Mouse (Mus musculus) cerebellum, postnatal 25 days (tissue): ENCODE results near the gene Slc30a7.

Experiments
- DNase-seq, 2 experiments: peaks; one replicate each; pipeline ENCODE4 v3.0.0; 2021; ENCODE audit warnings: mixed read lengths in 2 of 2

The Slc30a7 gene

DNA sequence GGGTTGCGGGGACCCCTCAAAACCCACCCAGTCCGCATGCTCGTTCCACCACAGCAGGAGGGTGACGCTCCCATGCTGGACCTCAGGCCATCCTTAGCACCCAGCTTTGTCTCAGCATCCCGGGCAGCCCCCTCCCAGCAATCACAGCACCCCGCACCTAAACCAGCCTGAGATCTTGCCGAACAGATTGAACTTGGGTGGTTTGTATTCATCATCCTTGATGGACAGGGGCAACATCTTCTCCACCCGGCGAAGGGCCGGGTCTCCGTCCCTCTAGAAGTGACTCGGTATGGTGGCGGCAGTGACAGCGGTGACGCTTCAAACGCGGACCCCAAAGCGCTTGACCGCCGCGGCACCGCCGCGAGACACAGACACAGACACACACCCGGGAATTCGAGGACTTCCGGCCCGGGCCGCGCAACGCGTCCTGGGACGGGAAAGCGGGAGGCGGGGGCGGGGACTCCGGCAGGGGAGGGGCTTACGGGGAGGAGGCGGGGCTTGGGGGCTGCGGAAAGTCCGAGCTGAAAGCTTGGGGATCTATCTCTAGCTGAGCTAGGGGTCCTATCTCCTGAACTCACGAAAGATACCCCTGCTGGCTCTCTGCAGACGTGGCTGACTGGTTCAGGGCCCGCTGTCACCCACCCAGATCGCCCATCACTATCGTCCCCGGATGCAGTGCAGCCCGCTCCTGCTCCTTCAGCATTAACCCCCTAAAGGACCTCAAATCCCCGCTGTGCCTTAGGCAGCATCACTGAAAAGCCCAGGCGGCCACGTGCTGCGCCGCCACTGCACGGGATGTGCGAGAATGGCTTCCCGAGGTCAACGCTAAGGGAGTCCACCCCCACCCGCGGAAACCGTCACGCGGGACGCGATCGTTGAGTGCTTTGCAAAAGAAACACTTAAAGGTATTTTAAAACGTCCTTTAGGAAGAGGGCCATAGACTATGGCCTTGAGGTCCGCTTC lies at the start of gene Slc30a7, which contains the start of gene Extl2:
Gene Slc30a7, minus strand, starts transcription at position 429 of the 963 bp plus-strand sequence.
Gene Extl2, plus strand, starts transcription at position 485 of the 963 bp plus-strand sequence.
- peak; percentile 88 to 93 for DNase-seq

DNA sequence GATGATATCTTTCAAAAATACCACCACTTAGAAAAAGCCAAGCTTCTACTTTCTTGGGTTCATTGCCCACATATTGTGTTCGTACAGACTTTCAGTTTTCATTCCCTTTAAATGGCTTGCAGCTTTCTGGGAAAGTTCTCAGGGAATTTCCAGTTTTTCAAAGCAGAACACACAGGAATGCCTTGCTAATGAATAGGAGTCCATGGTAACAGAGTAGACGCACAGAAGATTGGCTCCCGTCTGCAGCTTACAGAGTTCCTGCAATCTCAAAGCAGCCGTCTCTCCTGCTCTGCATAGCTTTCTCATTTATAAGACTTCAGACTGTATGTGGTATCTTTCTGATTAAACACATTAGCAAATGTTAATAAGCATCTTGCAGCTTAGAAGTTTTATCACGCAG lies 39.8 kb upstream of the Slc30a7 start:
- no peak for DNase-seq

DNA sequence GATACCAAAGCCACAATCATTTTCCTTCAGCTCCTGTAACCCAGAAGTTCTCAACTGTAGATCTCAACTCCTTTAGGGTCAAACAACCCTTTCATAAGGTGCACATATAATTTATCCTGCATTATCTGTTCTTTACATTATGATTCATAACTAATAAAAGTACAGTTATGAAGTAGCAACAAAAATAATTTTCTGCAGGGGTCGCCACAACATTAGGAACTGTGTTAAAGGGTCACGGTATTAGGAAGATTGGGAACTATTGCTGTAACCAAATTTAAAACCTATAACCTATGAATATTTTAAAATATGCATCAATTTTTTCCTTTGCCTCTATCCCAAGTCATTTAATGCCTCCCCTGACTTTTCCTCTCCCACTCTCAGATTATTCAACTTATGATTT lies 38.8 kb upstream of the Slc30a7 start:
- no peak for DNase-seq

DNA sequence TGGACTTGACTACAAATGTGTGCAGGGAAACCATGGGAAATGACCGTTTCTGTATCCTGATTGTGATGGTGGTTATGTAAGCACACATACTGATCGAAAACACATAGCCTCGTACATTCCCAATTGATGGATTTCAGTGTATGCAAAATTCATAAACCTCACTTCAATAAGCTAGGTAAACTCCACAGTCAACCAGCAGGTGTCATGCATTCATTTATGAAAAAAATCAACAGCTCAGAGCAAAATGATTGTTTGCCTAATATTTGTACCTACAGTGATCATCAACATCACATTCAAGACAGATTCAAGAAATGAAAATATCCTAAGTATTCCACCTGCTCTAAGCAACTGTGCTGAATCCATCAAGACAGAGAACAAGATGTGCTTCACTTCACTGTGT lies 33.6 kb upstream of the Slc30a7 start:
- no peak for DNase-seq

DNA sequence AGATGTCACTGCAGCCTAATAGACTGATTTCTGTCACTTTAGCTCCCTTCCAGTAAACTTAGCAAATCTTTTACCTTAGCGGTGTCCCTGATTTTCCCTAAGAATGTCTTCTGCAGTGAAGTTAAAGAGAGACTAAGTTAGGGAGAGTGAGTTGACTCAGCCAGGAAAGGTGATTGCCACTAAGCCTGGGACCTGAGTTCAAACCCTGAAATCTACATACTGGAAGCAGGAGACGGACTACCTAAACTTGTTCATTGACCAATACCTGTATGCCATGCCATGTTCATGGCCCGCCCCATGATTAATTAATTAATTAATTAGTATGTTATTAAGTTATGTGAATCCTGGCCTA lies 26.6 kb upstream of the Slc30a7 start:
- no peak for DNase-seq

DNA sequence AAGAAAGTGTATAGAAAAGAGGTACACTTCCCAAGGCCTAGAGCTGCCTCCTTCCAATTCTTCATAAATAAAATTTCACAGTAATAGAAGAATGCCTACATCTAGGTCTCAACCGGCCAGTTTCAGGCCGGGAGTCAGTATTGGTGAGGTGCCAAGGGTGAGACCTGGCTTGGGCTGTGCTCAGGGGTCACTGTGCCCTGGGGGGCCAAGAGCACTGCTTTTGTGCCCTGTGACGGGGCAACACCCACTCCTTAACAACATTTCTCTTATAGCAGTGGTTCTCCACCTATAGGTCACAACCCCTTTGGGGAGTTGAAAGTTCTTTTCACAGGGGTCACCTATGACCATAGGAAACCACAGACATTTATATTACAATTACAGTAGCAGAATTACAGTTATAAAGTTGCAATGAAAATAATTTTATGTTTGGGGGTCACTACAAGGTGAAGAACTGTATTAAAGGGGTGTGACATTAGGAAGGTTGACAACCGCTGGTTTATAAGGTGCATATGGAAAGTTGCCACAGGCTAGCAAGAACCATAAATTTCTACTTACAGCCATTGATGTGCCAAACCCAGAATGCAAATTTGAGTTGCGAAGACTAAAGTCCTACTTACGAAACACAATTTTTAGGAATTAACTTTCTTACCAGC lies 26.1 kb upstream of the Slc30a7 start:
- DNase-seq, result no peak

DNA sequence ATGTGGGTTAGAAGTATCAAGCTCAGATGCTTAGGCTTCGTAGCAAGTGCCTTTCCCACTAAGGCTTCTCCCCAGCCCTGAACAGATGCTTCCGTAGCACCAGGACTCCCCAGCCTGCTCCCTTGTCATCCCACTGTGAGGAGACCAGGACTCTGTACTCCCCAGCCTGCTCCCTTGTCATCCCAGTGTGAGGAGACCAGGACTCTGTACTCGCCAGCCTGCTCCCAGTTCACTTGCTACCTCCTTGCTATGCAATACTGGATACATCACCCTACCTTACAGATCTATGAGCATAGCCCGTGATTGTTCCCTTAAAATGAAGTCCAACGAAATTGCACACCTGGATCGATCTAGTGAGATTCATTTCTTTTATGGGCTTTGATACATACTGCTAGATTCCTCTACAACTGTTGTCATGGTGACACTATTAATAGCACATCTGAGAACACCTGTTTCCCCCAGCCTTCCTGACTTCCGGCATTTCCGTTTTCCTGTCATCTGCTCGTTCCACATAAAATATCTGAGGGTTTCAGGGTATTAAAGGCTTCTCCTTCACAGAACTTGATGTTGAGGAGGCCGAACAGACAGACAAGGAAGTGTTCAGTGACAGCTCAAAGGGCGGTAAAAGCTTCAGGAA lies 23.1 kb upstream of the Slc30a7 start:
- no peak for DNase-seq

DNA sequence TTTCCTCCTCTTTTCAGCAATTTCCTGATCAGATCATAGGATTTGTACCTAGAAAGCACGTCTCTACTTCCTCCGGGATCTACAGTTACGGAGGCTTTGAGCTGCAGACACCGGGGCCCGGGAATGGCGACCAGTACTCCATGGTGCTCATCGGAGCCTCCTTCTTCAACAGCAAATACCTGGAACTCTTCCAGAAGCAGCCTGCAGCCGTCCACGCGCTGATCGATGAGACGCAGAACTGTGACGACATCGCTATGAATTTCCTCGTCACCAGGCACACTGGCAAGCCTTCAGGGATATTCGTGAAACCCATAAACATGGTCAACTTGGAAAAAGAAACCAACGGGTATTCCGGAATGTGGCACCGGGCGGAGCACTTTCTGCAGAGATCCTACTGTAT lies 19.8 kb upstream of the Slc30a7 start:
- DNase-seq, result no peak

DNA sequence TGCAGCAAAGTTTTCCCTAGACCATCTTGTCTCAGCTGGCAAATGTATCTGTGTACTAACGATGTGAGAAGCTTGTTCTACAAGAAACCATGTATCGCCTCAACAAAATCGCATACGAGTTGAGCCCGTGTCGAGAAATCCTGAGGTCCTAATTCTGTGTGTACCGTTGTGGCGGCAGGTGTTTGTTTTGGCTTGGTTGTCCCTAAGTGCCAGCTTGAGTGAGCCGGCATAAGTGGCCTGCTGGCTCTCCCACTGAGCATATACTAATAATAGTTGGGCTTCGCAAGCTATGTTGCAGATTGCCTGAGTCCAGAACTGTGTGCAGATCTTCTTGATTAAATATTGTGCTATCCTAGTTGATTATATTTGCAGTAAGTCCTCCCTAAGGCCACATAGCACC lies 18.5 kb upstream of the Slc30a7 start:
- peak; percentile 82 to 83 for DNase-seq

DNA sequence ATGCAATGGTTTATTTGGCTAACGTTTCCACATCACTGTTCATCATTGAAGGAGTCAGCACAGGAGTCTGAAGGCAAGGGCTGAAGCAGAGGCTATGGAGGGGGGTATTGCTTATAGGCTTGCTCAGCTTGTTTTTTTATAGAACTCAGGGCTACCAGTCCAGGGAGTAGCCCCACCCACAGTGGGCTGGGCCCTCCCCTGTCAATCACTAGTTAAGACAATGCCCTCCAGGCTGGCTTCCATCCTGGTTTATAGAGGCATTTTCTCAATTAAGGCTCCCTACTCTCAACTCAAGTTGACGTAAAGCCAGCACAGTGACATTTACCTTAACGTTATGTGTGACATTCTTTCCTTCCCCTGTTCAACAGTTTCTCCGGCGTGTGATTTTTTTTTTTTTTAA lies 17.5 kb upstream of the Slc30a7 start:
- DNase-seq, result peak in 1 of 2 experiments; percentile 40

DNA sequence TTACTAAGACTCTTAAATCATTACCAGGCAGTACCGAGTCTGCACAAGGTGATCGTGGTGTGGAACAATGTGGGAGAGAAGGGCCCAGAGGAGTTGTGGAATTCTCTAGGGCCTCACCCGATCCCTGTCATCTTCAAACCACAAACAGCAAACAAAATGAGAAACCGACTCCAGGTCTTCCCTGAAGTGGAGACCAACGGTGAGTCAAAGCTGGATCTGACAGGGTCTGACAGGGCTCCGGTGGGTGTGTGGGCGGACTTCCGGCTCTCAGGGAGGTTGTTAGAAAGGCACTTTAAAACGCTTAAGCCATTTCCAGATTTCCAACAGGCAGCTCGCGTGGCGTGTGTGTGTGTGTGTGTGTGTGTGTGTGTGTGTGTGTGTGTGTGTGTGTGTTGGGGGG lies 17.0 kb upstream of the Slc30a7 start:
- no peak for DNase-seq

DNA sequence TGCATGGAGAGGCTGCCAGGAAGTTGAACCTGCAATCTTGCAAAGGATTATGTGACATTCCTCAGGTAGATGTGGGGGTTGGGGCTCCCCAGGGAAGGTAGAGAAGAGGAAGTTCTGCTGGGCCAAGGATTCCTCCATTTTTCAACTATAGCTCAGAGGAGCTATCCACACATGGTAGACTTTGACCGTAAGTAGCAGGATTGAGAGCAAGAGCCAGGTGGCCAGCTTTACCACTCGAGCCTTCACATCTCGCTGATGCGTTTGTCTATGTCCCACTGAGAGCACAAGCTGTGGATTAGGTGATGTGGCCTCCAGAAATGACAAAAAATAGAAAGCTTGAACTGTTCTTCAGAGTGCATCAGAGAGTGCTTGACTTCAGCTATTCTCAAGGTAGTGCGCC lies 11.9 kb upstream of the Slc30a7 start:
- DNase-seq, result peak in 1 of 2 experiments; percentile 43

DNA sequence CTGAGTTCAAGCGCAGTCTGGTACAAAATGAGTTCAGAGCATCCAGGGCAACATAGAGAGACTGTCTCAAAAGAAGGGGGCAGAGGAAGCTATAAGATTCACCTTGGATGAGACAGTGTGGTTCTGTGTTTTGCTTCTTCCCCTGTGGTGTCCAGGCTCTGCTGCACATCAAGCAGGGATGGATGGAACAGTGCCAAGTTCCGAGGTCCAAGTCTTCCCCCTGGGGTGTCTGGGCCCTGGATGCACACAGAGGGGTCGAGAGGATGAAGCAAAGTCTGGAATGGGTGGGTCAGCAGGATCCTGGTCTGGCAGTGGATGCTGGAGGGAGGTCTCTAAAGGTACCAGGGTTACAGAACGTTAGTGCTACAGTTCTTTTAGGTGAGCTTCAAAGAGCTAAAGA lies 11.4 kb upstream of the Slc30a7 start:
- peak; percentile 53 to 59 for DNase-seq

DNA sequence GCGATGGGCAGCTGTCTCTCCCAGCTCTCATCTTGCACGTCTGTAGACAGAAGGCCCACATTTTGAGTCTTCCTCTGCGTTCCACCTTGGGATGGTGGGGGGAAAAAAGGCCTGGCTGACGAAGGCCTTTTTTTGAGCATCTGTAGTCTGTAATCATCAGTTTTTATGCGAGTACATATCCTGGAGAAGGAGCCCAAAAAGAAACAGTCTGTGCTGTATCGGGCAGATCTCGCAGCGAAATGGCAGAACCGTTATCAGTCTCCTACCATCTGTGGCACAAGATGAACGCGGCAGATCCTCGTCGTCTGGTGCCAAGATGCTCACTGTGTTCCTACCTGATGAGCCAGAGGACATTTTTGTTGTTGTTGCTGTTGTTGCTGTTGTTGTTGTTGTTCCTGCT lies 8.9 kb upstream of the Slc30a7 start:
- peak; percentile 78 for DNase-seq

DNA sequence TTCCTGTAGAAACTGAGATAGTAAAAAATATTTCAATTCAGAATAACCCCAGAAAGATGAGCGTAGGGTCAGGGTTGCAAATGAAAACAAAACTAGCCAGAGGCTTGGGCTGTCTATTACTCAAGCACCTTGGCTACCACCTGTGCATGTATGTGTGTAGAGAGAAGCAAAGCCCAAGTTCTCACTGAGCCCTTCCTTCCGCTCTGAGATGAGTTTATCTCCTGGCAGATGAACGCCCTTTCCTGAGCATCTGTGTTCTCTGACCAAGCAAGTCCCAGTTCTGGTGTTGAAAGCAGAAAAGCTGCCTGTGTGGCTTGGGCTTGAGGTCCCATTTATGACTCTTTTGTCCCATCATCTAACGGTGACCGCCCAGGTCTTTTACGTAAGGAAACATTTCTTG lies 7.7 kb upstream of the Slc30a7 start:
- no peak for DNase-seq

DNA sequence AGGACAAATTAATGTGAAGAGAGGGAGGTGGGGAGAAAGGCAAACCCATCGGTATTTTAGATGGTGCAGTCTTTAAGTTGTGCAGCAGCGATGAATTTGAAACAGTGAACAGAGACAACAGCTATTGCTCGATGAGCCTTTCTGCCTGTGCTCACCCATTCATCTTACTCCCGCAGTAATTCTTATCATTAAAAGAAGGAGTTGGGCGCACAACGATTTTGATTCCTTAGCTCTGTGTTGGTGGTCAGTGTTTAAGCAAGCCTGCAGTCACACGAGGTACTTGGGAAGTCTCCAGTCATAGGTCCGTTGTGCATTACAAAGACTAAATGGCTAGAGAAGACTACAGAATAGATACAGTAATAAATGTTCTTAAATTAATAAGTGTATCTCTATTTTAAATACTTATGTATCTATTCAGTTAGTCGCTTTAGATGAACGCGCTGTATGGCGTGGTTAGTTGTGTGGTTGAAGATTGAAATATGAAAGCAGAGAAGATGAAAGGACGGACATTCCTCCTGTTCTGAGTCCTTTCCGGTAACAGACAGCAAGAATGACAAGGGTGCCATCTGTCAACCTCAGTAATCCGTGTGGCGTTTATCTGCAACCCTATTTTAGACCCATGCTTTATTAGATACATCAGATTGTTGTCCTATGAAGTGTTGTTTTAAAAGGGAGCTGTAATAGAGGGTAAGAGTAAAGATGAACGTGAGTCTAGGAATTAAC lies 2.6 kb upstream of the Slc30a7 start:
- peak; percentile 62 for DNase-seq

DNA sequence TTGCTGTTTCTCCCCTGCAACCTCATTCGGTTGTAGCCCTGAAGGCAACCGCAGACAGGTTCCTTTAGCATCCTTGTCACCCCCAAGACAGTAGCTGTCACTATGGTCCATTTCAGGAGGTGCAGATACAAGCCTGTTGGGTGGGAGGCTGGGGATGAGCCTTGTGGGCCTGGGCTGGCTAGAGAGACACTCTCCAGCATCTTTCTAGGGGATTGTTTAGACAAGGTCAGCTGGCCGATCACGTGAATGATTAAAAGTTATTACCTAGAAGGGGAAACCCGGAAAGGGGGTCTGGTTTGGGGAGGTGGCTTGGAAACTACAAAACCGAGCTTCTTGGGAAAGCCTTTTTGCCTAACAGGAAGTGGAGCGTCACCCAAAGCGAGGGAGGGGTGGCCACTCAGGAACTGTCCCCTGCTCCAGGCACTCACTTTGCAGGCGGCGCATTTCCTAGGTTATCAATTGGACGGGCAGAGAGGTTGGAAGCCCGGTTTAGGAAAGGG lies 785 bp upstream of the Slc30a7 start:
- DNase-seq, result peak; percentile 84 to 89

DNA sequence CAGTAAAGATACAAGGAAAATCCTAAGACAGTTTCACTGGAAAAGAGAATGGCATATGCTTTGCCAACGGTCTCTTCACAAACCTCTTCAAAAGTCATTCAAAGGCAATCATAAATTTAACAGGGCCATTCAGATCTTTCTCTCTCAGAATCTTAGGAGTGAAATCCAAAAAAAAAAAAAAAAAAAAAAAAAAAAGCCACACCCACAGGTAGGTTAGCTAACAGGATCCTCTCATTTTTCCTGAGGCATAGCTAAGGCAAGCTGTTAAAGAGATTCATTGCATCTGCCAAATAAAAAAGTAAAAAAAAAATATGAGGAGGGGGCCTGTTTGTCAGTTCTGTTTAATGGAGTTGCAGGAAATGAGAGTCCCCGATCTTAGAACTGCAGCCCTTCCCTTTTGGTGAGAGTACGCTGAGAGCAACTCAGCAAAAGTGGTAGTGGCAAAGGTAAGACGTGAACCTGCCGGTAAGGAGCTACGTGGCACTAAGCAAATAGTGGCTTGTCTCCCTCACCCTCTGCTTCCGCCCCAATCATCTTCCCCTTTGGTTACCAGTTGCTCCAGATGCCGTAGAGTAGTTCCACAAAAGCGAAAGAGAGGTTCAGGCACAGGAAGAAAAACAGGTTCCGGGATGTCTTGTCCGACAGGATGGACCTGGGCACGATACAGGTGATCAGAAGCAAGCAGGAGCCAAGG lies 775 bp downstream of the Slc30a7 start:
- no peak for DNase-seq

DNA sequence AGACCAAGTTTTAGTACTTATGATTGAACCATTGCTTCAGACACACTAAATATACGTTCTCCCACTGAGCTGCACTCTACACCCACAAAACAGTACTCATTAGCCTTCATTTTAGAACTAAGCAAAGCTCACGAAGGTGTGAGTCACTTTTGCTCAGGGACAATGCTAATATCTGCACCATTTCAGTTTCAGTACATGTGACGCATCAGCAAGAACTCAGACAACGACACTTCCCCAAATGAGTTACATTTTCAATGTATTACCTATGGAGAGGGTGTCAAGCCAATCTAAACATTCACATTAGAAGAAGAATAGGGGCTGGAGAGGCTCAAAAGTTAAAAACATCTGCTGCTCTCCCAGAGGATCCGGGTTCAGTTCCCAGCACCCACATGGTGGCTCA lies 10.3 kb downstream of the Slc30a7 start:
- no peak for DNase-seq

DNA sequence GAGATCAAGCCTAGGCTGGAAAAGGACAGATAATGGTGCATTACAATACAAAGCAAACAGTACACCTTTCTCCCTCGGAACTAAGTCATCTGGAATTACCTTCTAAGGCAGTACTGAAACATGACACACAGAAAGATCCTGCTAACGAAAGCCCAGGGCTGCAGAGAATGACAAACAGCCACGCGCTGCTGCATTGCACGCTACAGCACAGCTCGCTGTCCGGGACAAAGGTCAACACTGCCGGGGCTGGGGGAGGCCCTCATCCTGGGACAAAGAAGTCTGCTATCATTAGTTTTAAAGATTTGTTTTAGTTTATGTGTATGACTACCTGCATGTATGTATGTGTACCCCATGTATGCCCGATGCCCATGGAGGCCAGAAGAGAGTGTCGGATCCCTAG lies 14.2 kb downstream of the Slc30a7 start:
- DNase-seq, result no peak

DNA sequence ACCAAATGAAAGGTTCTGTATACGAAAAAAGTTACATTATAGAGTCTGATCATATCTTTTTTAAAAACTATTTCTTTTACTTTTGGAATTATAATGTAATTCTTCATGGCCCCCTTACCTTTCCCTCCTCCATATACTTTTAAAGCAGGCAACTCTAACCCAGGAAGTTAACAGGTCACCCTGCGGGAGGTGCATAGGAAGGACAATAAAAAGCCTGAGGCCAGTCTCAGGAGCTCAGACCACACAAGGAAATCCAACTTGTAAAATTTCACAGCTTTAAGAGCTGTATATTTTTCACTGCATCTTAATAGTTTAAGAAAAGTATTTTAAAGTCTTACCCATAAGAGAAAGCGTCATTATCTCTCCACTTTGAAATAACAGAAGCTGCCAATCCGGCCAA lies 14.6 kb downstream of the Slc30a7 start:
- DNase-seq, result no peak

DNA sequence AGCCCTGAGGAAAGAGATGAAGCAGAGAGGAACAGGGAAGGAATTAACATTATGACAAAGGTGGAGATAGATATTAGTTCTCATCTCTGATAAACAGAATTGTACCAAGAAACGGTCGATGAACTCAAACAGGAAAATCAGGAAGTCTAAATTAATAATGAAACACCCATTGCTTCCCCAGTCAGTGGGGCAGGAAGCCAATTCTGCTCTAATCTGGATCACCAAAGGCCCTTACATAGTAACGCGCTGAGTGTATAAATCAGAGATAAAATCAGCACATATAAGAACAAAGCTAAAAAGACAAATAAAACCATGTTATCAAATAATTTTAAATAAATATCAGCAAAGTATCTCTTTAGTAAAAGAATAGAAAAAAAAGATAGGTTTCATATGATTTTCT lies 15.1 kb downstream of the Slc30a7 start:
- no peak for DNase-seq
